Mouse (Mus musculus) heart, postnatal 25 days (tissue): ENCODE data around the gene Mtus2. TPM values are rescaled to one million over a fixed set of nuclear protein-coding genes. Genes with fewer than 3 reads are reported as not detected.

Experiments
- DNase-seq: peaks from one replicate; pipeline ENCODE4 v3.0.0; 2022; ENCODE audit warnings: low spot score
- intact Hi-C: fragments of 180-260 bp; cut with DNase I; formaldehyde crosslinking; loops from one replicate; pipeline ENCODE4 v1.15.1; 2025
- total RNA-seq, 2 experiments: library from RNA; stranded (reverse); gene quantifications; 2 replicates each; pipeline ENCODE4 v1.2.3; 2021

The Mtus2 gene
- total RNA-seq, 2 experiments from 2014 or later, result 98.1 to 109 TPM

DNA sequence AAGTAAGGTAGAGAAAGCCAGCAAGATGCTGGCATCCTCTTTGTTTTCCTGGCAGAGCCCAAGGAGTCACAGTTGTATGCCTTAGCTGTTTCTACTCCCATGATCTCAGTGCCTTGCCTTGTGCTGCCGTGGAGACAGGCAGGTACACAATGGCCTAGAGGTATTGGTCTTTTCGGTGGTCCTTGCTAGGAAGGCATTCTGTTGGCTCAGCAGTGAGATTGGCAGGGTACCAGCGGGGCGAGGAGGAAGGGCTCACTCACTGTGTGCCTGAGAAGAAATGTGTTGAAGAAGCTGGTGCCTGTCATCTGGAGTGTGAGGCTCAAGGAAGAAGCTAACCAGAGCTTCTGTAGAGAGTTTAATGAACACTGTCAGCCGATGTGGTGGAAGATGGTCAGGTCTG, 1.4 kb upstream of the Mtus2 start:
- intact Hi-C loops, result loop anchor here (2.0 to 5.0 kb wide), 2 partner anchors 177 to 287 kb away; no protein-coding TSS in a partner anchor

DNA sequence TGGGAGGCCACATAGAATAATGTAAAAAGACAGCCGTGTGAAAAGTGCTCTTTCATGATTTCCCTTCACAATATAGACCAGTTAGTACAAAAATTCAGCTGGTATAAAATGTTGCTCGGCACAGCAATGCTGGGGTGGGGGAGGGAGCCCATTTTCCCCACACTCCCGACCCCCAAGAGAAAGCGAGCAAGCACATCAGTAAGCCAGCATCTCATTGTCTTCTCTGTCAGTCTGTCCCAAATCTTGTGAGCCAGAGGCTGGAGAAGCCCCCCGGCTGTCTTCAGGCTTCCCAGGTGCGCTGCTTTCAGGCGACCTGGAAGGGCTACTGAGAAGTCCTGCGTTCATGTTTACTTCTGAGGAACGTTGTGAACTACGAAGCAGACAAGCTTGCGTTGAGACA, 699 bp upstream of the Mtus2 start:
- DNase-seq, result no peak
- intact Hi-C loops, result loop anchor here (2.0 to 5.0 kb wide), 2 partner anchors 176 to 286 kb away; no protein-coding TSS in a partner anchor

More for the DNA sequence above, 1.4 kb upstream of the Mtus2 start:
- no peak for DNase-seq

DNA sequence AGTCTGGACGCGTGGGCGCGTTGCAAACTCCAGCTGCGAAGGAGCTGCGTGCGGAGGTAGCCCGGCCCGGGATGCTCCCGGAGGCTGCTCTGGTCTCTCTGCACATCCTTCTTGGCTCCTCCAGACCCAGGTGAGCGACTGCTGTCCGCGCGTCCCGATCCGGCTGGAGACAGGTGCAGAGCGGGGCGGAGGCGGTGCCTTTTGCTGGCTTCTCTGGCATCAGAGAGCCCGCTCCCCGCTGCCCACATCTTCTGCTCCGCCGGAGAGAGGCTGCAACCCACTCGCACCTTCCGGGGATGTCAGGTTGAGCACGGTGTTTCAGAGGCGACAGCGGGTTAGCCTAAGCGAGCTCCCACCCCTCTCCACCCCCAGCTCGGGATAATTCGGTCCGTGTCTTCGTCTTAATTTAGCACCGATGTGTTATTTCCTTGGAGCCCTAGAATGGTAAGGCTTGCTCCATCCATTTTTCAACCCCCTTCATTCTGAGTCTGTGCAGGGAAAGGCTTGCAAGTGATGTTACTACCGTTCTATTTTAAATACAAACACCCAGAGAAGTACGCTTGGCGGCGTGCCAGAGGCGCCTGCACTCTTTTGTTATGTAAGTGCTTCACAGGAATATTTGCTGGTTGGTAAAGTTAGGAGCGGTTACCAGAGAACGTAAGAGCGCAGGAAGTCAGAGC, 612 bp downstream of the Mtus2 start:
- intact Hi-C loops, result loop anchor here (2.0 to 5.0 kb wide), 2 partner anchors 175 to 285 kb away; no protein-coding TSS in a partner anchor
- DNase-seq, result peak; percentile 15

DNA sequence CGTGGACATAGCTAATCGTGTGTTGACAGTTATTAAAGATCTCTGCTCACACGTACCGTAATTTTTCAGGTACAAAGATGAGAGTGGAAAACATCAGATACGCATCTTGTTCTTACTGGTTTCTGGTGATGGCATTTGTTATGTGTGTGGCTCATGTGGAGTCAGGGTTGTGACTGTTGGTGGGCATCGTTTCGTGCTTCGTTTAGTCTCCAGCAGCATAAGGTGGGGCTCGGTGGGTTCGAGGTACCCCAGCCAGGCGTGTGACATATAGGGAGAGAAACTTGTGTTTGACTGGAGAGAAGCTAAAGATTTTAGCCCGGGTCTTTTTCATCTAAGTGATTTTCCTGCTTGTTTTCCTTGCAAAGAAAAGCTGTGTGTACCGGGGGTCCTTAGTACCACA, 1.4 kb downstream of the Mtus2 start:
- intact Hi-C loops, result loop anchor here (5.0 kb wide), 1 partner anchor 174 kb away; no protein-coding TSS in a partner anchor

DNA sequence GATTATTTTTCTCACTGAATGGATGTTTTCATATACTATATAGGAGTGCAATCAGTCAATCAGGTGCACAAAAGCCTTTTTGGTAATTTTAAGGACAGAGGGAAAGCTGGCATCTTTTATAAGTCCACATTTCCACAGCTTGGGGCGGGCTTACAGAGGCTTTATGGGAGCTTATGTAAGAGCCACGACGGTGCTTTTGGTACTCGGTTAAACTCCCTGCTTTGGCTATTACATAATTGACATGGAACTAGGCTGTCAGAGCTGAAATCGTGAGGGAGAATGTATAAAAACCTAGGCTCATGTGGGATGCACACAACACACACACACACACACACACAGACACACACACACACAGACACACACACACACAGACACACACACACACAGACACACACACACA, 2.0 kb downstream of the Mtus2 start:
- DNase-seq, result no peak
- intact Hi-C loops, result loop anchor here (5.0 kb wide), 1 partner anchor 173 kb away; no protein-coding TSS in a partner anchor

More for the DNA sequence above, 1.4 kb downstream of the Mtus2 start:
- DNase-seq, result no peak

DNA sequence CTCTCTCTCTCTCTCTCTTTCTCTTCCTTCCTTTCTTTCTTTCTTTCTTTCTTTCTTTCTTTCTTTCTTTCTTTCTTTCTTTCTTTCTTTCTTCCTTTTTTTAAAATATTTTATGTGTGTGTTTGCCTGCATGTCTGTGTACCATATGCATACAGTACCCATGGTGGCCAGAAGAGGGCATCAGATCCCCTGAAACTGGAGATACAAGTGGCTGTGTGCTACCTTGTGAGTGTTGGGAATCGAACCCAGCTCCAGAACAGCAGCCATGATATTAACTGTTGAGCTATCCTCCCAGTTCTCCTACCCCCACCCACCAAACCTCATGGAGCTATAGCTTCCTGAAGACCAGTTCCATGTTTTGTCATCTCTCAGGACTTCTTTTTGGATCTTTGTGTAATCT, 3.7 kb downstream of the Mtus2 start:
- intact Hi-C loops, result no loop called here
- DNase-seq, result no peak

DNA sequence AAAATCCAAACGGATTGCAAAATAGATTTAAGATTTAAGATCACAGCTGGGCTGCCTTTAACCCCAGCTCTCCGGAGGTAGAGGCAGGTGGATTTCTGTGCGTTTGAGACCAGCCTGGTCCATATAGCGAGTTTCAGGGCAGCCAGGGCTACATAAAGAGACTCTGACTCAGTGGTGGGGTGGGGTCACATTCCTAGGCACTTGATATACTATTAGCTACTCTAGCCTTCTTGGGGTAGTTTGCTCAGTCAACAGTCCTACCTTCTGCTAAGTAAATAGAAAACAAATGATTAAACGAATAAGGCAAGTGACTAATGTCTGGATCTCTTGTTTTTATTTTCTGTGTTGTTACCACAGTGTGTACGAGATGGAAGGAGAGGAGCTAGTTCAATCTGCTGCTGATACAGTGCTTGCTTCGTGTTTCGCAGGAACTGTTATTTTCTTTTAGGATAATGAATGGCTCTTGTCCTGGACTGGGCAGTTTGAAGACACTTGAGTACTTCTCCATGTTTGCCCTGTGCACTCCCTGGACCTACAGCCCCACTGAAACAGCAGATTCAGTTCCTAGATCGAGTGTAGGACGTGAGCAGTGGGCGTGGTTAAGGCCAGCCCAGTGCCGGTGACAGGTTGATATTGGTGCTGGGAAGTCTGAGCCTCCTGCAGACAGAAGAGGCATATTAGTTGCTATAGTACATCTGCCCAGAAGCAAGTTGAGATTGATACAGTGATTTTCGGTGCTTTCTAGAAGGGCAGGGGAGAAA, 6.9 kb downstream of the Mtus2 start:
- no peak for DNase-seq
- intact Hi-C loops, result no loop called here

DNA sequence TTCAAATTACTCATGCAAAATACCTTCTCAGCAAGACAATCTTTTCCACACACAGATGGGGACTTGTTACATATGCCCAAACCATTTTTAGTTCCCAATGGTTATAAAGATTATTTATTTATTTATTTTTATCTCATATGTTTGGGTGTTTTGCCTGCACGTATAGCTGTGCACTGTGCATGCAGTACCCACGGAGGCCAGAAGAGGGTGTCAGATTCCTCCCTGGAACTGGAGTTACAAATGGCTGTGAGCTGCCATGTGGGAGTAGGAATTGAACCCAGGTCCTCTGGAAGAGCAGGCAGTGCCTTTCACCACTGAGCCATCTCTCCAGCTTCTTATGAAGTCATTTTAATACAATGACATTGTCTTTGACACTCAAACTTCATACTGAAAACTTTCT, 7.7 kb downstream of the Mtus2 start:
- DNase-seq, result no peak
- intact Hi-C loops, result no loop called here

DNA sequence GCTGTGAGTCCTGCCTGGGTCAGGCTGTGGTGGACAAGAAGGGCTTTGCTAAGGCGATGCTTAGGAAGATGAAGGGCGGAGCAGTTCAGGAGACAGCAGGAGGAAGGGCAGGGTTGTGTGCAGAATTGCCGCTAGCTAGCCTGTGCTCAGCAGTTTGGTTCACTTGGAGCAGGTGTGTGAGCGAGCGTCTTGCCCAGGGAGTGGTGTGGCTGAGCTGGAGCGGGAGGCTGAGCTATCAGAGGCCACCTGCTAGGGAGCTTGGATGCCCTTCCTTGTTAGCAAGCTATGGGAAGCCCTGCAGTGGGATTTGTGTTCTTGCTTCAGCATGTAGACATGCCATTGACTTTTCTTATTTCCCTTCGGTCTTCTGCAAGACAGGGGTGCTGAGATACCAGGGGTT, 9.5 kb downstream of the Mtus2 start:
- intact Hi-C loops, result no loop called here
- DNase-seq, result no peak

DNA sequence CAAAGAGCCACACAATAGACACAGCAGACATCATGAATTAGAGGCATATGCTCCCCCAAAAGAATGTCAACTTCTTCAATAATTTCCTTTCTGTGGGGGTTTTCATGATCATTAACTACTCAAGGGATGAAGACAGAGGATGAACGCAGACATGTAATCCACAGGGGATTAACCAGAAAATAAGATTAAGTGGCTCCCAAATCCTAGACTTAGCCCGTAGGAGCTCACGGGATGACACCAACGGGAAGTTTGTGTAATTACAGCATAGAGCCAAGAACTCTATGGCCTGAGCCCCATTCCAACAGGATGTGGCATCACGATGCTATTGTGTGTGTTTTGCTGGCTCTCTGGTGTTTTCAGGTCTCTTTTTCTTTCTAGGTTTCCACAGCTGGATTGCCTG, 12.4 kb downstream of the Mtus2 start:
- intact Hi-C loops, result no loop called here
- no peak for DNase-seq

DNA sequence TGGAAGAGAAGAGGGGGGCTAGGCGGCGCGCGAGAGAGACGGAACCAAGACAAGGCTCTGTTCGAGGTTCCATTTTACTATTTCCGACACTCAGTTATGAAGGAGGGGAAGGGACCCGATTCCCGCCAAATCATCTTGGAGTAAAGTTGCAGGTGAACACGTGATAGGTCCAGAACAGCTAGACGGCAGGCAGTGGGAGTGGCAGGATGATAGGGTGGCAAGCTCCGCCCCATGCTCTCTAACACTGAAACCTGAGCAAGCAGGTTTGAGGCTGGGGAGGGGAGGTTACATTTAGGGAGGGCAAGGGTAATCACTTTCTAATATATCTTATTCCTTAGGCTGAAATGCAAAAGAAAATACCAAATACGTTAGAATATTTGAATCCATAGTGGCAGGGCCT, 18.9 kb downstream of the Mtus2 start:
- DNase-seq, result no peak
- intact Hi-C loops, result no loop called here

DNA sequence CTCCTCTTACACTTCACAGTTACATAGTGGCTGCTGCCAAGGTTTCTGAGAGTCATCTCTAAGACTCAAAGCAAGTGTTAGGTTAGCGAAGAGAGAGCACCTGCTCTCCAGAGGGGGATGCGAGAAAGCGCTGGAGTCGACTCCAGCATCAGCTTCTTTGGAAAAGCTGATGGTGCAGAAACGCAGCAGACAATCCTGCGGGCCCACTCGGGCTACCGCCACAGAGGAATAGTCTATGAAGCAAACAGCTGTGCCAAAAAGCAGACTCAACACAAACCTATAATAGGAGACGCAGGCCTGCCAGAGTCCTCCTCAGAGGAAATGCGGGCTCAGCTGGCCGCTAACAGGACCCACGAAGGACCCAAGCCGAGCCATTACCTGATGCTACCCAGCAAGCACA, 23.5 kb downstream of the Mtus2 start:
- no peak for DNase-seq
- intact Hi-C loops, result no loop called here

DNA sequence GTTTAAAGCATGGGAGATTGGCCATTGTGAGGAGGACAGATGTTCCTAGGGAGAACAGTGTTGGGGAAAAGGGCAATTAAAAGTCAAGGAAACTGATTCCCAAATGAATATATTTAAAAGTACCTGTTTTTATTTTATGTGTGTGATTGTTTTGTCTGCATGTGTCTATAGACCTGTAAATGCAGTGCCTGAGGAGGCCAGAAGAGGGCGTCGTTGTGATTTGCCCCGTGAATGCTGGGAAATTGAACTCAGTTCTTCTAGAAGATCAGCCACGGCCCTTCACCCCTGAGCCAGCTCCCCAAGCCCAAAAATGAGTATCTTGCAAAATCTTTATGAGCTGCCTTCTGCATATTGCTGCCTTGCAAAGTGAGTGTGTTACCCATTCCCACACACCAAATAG, 33.2 kb downstream of the Mtus2 start:
- DNase-seq, result no peak
- intact Hi-C loops, result no loop called here

DNA sequence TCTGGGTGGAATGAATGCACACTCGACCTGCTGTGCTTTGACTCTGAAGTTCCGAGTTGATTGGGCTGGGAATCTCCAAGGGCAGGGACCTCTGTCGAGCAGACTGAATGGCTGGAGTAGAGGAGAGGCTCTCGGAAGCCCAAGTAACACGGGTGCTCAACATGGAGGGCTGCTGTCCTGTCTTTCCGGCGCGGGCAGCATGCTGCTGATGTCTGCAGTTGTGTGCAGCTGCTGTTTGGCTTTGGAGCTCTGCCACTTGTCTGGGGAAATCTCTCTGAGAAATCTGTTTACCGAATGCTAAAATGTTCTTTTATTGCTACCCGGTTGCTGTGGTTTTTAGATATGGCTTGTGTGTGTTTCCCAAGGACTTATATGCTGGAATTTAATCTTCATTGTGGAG, 33.7 kb downstream of the Mtus2 start:
- no peak for DNase-seq
- intact Hi-C loops, result no loop called here

DNA sequence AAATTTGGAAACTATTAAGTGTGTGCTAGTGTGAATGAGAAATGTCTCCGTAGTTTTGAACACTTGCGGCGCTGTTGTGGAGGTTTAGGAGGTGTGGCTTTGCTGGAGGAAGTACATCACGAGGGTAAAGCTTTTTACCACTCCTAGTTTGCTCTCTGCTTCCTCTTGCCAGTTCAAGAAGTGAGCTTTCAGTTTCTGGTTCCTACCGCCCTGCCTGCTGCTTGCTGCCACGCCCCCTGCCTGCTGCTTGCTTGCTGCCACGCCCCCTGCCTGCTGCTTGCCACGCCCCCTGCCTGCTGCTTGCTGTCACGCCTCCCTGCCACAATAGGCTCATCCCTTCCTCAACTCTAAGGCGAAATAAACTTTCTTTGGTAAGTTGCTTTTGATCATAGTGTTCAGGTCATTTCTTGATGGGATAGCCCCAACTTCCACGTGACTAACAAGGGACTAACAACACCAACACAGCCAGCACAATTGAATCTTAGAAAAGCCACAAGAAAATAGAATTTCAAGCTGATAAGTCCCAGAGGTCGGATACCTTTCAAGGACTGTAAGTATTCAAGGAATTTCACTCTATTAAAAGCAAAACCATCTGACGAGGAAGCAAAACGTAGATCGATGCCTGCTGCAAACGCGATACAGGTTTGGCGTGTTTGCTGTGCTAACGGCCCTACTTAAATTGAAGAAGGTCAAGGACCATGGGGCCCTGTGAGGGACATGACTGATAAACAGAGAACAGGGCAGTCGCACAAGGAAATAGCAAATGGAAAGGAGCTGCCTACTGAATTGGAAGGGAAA, 35.7 kb downstream of the Mtus2 start:
- intact Hi-C loops, result no loop called here
- DNase-seq, result peak; percentile 40

DNA sequence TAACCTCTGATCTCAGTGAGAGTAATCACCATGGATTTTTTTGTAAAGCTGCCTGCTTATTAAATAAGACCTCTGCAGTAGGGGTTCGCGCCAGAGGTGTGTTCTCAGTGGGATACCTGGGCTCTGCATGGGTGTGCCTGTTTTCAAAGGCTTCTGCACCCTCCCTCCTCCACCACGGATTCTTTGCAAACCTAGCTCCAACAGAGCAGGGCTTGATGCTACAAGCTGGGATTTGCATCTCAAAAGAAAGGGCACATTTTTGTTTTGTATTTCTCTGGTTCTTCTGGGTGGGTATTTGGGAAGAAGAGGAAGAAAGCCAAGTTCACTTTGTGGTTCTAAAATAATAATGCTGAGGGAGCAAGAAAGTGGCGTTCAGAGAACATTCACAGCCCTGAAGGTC, 48.1 kb downstream of the Mtus2 start:
- DNase-seq, result no peak
- intact Hi-C loops, result no loop called here

DNA sequence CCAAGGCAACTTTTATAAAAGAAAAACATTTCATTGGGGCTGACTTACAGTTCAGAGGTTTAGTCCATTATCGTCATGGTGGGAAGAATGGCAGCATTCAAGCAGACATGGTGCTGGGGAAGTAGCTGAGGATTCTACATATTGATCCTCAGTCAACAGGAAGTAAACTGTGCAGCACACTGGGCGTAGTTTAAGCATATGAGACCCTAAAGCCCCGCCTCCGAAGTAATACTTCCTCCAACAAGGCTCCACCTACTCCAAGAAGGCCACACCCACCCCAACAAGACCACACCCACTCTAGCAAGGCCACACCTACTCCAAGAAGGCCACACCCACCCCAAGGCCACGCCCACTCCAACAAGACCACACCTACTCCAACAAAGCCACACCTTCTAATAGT, 55.0 kb downstream of the Mtus2 start:
- intact Hi-C loops, result no loop called here

DNA sequence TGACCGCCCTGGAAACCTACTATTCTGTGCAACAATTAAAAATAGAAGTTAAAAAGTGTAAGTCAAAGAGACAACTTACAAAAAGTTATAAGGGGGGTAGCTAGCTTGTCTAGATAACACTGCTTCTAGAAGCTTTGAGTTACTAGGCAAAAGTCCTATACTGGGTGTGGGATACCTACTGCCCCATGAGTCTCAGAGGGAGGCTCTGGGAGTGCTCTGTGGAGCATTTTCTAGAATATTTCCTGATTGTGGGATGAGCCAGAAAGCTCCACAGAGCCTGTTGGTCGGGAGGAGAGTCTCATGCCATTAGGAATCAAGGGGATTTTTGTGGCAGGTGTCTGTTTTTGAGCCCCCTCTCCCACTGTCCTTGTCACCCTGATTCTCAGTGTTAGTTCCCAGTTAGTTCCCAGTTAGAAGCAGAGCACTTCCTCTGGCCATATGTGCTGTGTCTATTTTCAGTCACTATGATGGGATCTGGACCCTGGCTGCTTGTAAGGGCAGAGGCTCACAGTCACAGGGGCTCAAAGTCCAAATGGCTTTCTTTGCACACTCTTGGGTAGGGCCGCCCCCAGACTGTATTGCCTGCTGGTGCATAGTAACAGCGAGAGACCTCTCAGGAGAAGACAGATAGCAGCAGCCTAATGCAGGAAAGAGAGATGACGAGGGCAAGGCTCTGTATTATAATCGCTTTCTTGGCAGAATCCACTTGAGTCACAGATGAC, 57.2 kb downstream of the Mtus2 start:
- intact Hi-C loops, result no loop called here
- no peak for DNase-seq

More for the DNA sequence above, 55.0 kb downstream of the Mtus2 start:
- DNase-seq, result no peak

DNA sequence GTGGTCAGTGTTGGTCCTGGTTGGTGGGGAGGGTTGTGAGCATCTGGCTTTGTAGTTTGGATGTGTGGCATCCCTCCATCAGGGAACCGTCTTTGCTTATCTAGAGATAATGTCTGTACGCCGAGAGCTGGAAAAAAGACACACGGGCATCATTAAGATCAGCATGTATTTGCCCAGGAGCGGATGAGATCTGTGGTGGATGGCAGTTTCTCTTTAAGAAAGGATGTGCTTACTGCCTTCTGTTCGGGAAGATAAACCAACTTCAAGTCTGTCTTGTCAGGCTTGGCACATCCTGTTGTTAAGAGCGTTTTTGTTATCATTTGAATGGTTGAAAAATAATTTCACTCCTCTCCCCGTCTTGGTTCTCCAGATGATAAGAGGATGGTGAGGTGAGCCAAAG, 58.3 kb downstream of the Mtus2 start:
- DNase-seq, result no peak
- intact Hi-C loops, result no loop called here

DNA sequence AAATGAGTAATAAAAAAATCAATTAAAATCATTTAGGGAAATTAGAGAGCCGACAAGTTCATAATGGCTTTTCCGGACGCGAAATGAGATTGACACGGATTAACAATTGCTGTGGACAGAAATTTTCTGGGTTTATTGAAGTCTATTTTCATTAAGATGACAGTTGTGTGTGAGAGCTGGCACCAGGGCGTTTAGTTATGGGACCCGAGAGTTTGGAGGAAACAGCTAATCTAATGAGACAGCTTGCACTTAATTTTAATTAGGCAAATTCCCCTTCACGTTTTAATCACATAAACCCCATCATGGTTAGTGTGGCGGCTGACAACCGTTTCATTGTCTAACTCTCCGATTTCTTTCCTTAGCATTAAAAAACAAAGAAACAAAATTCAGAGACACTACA, 60.3 kb downstream of the Mtus2 start:
- no peak for DNase-seq
- intact Hi-C loops, result no loop called here
